Mouse (Mus musculus): Measurements from ENCODE around the gene Ube4a.

DNA sequence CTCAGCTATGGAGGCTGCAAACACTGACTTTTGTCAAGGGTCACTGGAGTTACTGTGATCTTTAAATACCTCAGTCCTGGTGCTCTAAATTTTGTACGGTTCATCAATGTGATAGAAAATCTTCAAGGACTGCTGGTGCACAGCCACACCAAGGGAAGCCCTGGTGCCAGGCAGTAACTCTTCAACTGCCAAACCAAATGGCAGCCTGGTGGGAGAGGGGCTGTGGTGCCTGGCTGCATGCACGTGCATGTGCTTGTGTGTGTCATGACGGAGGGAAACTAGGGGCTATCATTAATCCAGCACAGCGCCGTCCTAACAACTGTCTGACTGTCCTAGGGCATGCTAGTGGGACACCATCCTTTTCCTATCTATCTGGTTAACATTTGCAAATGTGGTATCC lies 34.4 kb upstream of the Ube4a start:
- TF ChIP-seq CTCF (IDR thresholded peaks at IDR 0.05; ENCODE audit: control insufficient read depth, insufficient read depth, insufficient replicate concordance, low read depth, low read length) (0 out of 2 replicates have a peak, but pooled peaks have one; percentile 7), POLR2A (IDR thresholded peaks at IDR 0.05; ENCODE audit: control insufficient read depth, low read depth, low read length) (no peak)

Data from testis, adult 2 months (tissue).